Mouse (Mus musculus) embryo, embryonic 9.5 days (tissue): ENCODE results near the gene Ccdc114.

Experiments
- DNase-seq: peaks from one replicate; pipeline ENCODE4 v3.0.0-alpha.2; 2017; ENCODE audit errors: extremely low spot score

Ccdc114 gene

DNA sequence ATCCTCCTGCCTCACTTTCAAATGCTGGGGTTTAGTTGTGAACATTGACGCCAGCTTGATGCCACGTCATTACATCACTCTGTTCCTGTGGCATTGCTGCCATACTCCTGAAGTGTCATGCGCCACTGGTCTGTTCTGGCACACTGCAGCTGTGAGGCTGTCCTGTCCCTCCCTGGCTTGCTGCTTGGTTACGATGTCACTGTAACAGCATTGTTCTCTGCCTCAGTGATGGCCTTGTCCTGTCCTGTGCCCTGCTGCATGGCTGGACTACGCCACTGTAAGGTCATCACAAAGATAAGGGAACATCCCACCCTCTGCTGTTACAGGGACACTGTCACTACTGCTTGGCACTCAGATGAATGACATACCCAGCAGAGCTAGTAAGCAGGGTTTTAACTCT is 57.7 kb downstream of the Ccdc114 start:
- no peak for DNase-seq

DNA sequence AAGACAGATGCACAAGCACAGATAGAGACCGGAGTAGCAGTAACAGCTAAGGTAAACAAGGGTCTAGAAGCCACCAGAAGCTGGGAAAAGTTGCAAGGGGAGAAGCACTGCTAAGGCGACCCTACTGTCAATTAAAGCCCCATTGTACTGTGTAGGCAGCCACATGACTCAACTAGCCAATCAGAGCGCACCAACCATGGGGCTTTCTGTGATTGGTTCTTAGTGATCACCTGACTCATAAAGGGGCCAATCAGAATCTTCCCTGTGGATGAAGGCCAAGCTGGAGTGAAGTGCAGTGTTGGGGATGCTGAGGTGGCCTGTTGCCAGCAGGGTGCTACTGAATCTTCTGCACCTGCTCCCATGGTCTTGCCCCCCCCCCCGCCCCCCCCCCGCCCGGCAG is 63.0 kb downstream of the Ccdc114 start:
- no peak for DNase-seq

DNA sequence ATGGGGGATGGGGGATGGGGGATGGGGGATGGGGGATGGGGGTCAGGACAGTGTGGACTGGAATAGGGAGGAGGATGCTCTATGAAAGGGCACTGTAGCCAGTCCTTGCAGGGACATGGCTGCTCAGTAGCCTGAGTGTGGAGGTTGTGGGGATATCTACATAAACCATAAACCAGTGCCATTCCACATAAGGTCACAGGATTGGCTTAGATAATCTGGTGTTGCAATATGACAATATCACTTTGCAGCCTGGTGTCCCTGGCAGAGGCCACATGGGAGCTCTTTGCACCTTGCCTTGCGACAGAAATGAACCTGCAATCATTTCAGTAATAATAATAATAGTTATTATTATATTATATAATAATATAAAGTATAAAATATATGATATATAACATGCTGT is 64.5 kb downstream of the Ccdc114 start:
- no peak for DNase-seq

DNA sequence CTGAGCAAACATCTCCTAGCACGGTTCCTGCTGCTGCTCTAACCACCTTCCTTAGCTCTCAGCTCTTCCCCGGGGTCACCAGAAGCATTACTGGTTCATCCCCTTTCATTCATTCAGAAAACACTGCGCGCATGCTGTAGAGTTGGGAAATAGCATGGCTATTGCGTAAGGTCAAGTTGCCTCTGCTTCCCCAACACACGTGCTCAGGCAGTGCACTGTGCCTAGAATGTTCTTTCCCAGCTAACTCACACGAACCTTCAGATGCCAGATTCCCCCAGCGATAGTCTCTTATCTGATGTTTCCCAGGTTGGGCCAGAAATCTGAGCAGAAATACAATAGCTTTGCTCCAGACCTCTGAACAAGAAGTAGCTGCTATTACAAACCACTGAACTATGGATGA is 68.6 kb downstream of the Ccdc114 start:
- DNase-seq: no peak
